Mouse (Mus musculus): ENCODE data around the gene Trank1. TPM values are rescaled to one million over a fixed set of nuclear protein-coding genes. Genes with fewer than 3 reads are reported as not detected.

Gene Trank1
- total and polyA plus RNA-seq, 3 experiments, result 0.13 to 0.66 (median 0.34) TPM

DNA sequence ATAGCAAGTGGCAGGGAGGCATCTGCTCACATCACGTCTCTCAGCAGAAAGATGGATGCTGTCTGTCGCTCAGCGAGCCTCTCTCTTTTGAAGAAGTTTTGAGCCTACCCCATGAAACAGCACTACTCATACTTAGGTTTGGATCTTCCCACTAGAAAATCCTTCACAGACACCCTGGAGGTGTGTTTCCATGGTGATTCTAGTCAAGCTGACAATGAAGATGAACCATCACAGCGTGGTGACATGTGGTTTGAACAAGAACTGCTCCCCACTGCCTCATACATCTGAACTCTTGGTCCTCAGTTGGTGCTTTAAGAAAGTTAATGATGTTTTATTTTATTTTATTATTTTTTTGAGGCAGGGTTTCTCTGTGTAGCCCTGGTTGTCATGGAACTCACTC is 114.4 kb downstream of the Trank1 start:
- H3K27me3 ChIP-seq (replicated peaks), result no peaks in the 10 kb centered on the region
- no peak overlapping the region for H3K4me3 ChIP-seq (replicated peaks in 1 of 3; ENCODE audit: low read depth in 2 of 3, low read length in 2 of 3, poor library complexity in 1 of 3)
- no peaks in the 10 kb centered on the region for H3K36me3 ChIP-seq (replicated peaks in 1 of 2; ENCODE audit: control insufficient read depth in 1 of 2, insufficient read depth in 1 of 2, low read length in 1 of 2)
- H3K9me3 ChIP-seq (replicated peaks; ENCODE audit: low read length), result no peaks in the 10 kb centered on the region
- in situ Hi-C loops (cut with MboI; ENCODE audit: low pct_ligation_motif_present, low pct_unique_long_range_greater_than_20kb, low sequenced_read_pairs) (loop anchor here (10.0 kb wide), 1 partner anchor 49 kb away; no protein-coding TSS in a partner anchor), dilution Hi-C loops (cut with MboI; ENCODE audit: extremely low pct_ligation_motif_present, extremely low pct_unique_long_range_greater_than_20kb, low sequenced_read_pairs) (no loop called here)
- no peaks in the 10 kb centered on the region for H3K79me2 ChIP-seq (replicated peaks; ENCODE audit: control insufficient read depth, extremely low read depth, insufficient read depth, poor library complexity, severe bottlenecking)
- no peak overlapping the region for H3K27ac ChIP-seq (ENCODE audit: insufficient read depth, low read depth)
- no peak for DNase-seq (ENCODE audit: extremely low read depth)
- H3K9ac ChIP-seq (ENCODE audit: insufficient read depth, low read depth), result no peak overlapping the region
- TF ChIP-seq USF1 (IDR thresholded peaks at IDR 0.05; ENCODE audit: low read depth, low read length) (no peak), ZMIZ1 (IDR thresholded peaks at IDR 0.05; ENCODE audit: low read depth, low read length) (no peak), MAZ (IDR thresholded peaks at IDR 0.05; ENCODE audit: low read depth, low read length) (no peak), MXI1 (IDR thresholded peaks at IDR 0.05; ENCODE audit: low read depth, low read length) (no peak), NRF1 (IDR thresholded peaks at IDR 0.05; ENCODE audit: low read depth, low read length) (no peak), JUND (conservative IDR thresholded peaks at IDR 0.05; ENCODE audit: low read depth, low read length) (no peak), MEF2A (IDR thresholded peaks at IDR 0.05; ENCODE audit: borderline replicate concordance, low read depth, low read length) (no peak), PAX5 (IDR thresholded peaks at IDR 0.05; ENCODE audit: low read length) (no peak), EP300 (IDR thresholded peaks at IDR 0.05; ENCODE audit: low read length) (no peak), CHD1 (IDR thresholded peaks at IDR 0.05; ENCODE audit: low read depth, low read length) (no peak), HCFC1 (IDR thresholded peaks at IDR 0.05; ENCODE audit: low read depth, low read length) (no peak), POLR2AphosphoS2 (IDR thresholded peaks at IDR 0.05; ENCODE audit: low read depth, low read length) (no peak)
- no peaks in the 10 kb centered on the region for H3K4me1 ChIP-seq (ENCODE audit: control insufficient read depth in 1 of 2, insufficient read depth in 2 of 2)
- H3K4me2 ChIP-seq (ENCODE audit: insufficient read depth, low read depth, poor library complexity, severe bottlenecking), result no peak overlapping the region

DNA sequence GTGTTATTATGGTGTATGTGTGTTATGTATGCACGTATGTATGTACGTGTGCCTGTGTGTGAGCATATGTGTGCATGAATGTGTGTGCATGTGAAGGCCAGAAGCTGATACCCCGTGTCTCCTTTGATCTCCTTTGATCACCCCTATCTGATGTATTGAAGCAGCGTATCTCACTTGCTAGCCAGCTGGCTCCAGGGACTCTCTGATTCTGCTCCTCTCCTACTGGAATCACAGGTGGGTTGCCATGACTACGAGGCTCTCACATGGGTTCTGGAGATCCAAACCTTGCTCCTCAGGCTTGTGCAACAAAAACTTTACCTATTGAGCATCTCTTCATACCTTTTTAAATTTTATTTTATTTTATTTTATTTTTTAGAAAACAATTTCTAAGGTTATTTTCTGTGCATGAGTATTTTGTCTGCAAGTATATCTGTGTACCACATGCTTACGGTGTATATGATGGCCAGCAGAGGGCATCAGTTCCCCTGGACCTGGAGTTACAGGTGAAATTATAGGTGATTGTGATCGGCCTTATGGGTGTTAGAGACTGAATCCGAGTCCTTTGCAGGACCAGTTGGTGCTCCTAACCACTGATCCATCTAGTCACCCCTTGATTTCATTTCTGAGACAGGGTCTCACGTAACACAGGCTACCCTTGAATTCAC is 116.5 kb downstream of the Trank1 start:
- peak; percentile 25 for DNase-seq (ENCODE audit: extremely low read depth)
- Histone ChIP-seq H3K9ac (ENCODE audit: insufficient read depth, low read depth) (no peak overlapping the region), H3K9me3 (replicated peaks; ENCODE audit: low read length) (no peaks in the 10 kb centered on the region), H3K27ac (ENCODE audit: insufficient read depth, low read depth) (no peak overlapping the region), H3K4me3 (replicated peaks in 1 of 3; ENCODE audit: low read depth in 2 of 3, low read length in 2 of 3, poor library complexity in 1 of 3) (no peak overlapping the region), H3K4me1 (ENCODE audit: control insufficient read depth in 1 of 2, insufficient read depth in 2 of 2) (no peaks in the 10 kb centered on the region), H3K36me3 (replicated peaks in 1 of 2; ENCODE audit: control insufficient read depth in 1 of 2, insufficient read depth in 1 of 2, low read length in 1 of 2) (no peaks in the 10 kb centered on the region), H3K4me2 (ENCODE audit: insufficient read depth, low read depth, poor library complexity, severe bottlenecking) (no peak overlapping the region), H3K27me3 (replicated peaks) (no peaks in the 10 kb centered on the region), H3K79me2 (replicated peaks; ENCODE audit: control insufficient read depth, extremely low read depth, insufficient read depth, poor library complexity, severe bottlenecking) (no peaks in the 10 kb centered on the region)
- in situ Hi-C loops (cut with MboI; ENCODE audit: low pct_ligation_motif_present, low pct_unique_long_range_greater_than_20kb, low sequenced_read_pairs) (loop anchor here (10.0 kb wide), 1 partner anchor 47 kb away; no protein-coding TSS in a partner anchor), dilution Hi-C loops (cut with MboI; ENCODE audit: extremely low pct_ligation_motif_present, extremely low pct_unique_long_range_greater_than_20kb, low sequenced_read_pairs) (no loop called here)
- TF ChIP-seq CTCF (conservative IDR thresholded peaks at IDR 0.05 in 1 of 2, IDR thresholded peaks at IDR 0.05 in 1 of 2; ENCODE audit: low read depth in 2 of 2, low read length in 2 of 2), result peak; percentile 63 to 73
- TF ChIP-seq NELFE (IDR thresholded peaks at IDR 0.05; ENCODE audit: low read depth, low read length), result no peak
- peak; percentile 62 for TF ChIP-seq RAD21 (IDR thresholded peaks at IDR 0.05; ENCODE audit: low read depth, low read length)
- TF ChIP-seq ETS1 (conservative IDR thresholded peaks at IDR 0.05; ENCODE audit: low read depth, low read length), result no peak
- TF ChIP-seq MYC (IDR thresholded peaks at IDR 0.05; ENCODE audit: low read depth, low read length), result peak; percentile 69
- peak; percentile 86 for TF ChIP-seq SMC3 (IDR thresholded peaks at IDR 0.05; ENCODE audit: low read depth, low read length)
